Mouse (Mus musculus): ENCODE data around the gene Emilin2. TPM values are rescaled to one million over a fixed set of nuclear protein-coding genes. Genes with fewer than 3 reads are reported as not detected.
"Not testable (repeated sequence)": the region's sequence is repeated elsewhere in the genome, so short reads cannot be mapped to it uniquely, and the experiment has no call there.

Gene Emilin2
- 9.2 and 9.4 TPM in 2 replicates for total RNA-seq (2021)
- long read RNA-seq, experiment 1, transcript Emilin2-203 (8 exons, 3,939 nt): major isoform, 5 of 9 reads
- long read RNA-seq, experiment 1, partial matches to known transcripts: 3 of 9 reads
- long read RNA-seq, experiment 1, other reads (novel, unspliced or antisense): 0 of 9 reads
- long read RNA-seq, experiment 2, partial matches to known transcripts: 0 of 4 reads
- long read RNA-seq, experiment 2, other reads (novel, unspliced or antisense): 2 of 4 reads

DNA sequence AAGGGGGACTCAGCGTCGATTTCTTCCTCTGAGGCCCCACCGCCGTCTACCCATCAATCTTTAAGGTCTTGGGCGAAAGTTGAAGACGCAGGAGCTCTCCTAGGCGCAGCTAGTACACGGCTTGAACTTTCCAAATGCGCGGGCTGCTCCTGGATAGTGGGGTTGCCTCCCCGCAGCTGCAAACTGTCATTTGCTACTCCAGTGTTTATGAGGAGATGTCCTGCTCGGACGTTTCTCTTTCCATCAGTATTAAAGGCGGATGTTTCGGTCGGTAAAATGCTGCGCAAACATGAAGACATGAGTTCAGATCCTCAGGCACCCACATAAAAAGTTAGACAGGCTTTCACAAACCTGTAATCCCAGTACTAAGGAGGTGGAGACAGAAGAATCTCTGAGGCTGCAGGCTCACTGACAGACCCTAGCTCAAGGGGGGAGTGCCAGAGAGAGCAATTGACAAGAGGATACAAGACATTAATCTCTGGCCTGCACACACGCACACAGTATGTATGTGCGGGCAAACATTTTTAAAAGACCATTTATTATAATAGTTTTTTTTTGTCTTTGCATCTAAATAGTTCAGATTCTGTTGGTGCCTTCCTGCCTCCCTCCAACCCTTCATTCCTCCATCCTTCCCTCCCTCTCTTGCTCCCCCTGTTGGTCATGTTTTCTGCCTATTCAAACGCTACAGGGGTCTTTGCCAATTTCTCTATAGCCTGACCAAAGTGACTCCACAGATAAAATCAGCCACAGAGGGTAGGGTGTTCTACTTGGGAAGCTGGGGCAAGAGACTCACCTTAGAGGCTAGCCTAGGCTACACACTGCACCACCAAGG lies at the start of gene Emilin2:
Emilin2 (minus strand) TSS at position 639 of the 832 bp plus-strand sequence.
- DNase-seq: peak; percentile 68

DNA sequence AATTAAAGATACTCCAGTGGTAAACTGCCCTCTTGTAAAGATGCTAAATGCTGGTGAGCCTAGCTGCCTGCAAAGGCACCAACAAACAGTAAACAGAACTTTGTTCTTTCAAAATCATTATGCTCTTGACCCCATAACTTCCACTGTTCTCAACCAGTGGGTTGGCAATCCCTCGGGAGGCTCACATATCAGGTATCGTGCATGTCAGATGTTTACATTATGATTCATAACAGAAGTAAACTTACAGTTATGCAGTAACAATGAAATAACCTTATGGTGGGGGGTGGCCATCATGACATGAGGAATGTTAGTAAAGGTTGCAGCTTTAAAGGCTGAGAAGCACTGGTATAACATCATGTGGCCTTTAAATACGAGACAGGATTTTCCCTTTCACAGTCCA lies 43.7 kb upstream of the Emilin2 start:
- DNase-seq: no peak

DNA sequence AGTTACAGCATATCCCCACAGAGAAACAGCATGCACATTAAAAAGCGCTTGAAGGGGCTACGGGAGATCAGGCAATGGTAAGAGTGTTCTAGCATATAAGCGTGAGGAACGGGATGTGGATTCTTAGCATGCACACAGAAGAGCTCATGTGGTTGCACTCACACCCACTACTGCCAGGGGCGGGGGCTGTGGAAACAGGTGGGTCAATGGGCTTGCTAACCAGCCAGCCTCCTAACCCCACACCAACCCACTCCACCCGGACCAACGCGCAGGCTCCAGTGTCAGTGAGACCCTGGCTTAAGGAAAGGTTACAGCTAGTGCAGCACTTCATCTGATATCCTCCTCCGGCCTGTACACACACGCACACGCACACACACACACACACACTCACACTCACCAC lies 42.4 kb upstream of the Emilin2 start:
- no peak for DNase-seq

DNA sequence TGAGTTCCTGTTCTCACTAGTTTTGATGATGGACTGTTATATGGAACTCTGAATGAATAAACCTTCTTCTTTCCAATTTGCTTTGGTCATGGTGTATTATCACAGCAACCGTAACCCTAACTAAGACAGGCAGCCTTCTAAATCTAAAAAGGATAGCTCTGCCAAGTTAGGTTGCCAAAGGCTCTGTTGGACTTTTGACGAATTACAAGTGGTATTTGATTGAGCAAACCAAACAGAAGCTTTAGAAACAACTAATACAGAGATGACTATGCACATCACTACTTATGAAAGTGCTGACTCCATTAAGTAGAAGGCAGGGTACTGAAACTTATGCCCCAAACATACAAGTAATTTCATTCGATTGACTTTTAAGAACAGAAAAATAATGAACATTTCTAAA lies 36.4 kb upstream of the Emilin2 start:
- no peak for DNase-seq

DNA sequence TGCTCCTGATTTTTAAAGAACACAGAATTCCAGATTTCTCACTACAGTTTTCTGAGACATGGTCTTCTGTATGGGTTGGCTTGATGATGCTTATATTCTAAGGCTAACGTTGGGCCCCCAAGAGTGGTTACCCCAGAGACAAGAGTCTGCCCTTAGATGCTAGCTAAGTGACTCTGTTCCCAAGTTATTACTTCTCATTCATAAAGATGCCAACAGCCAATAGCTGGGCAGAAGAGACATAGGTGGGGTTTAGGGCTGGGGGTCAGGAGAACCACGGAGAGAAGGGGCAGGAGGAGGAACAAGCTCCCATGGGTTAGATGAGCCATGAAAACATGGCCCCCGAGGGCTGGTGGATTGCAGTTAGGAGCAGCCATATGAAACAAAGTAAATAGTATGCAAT lies 30.2 kb upstream of the Emilin2 start:
- no peak for DNase-seq

DNA sequence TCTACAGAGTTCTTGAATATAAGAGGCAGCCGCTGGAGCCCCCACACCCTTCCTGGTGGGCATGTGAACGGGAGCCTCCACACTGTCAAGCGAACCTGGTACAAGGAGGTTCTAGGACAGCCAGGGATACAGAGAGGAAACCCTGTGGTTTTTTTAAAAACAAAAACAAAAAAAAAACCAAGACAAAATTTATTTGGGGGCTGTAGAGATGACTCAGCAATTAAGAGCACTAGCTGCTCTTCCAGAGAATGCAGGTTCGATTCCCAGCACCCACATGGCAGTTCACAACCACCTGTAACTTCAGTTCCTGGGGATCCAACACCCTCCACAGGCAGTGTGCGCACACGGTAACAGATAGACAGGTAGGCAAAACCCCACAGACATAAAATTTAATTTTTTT lies 26.8 kb upstream of the Emilin2 start:
- no peak for DNase-seq

DNA sequence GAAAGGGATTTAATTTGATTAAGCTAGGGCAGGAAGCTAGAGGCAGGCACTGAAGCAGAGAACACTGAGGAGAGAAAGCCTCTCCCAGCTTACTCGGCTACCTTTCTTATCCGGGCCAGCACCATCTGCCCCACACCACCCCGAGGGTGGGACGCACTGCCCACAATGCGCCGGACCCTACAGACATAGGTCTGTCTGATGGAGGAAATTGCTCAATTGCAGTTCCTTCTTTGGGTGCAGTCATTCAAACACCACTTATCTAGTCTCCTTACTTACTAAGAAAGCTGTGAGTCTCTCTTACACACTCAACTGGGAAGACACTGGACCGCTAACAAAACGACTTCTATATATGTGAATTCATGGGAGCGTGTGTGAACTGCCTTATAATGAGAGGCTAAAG lies 25.8 kb upstream of the Emilin2 start:
- no peak for DNase-seq

DNA sequence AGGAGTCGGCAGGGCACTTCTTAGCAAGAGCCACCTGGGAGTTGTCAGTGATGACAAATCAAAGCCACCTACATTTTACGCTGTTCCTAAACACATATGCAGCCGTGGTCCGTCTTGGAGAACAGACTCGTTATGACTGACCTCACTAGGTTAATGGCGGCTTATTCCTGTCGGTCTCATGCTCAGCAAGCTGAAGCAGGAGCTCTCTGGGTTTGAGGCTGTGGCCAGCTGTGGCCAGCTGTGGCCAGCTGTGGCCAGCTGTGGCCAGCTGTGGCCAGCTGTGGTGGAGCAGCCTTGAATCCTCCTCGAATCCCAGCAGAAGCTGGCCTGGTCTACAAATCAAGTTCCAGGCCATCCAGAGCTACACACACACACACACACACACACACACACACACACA lies 24.6 kb upstream of the Emilin2 start:
- no peak for DNase-seq

DNA sequence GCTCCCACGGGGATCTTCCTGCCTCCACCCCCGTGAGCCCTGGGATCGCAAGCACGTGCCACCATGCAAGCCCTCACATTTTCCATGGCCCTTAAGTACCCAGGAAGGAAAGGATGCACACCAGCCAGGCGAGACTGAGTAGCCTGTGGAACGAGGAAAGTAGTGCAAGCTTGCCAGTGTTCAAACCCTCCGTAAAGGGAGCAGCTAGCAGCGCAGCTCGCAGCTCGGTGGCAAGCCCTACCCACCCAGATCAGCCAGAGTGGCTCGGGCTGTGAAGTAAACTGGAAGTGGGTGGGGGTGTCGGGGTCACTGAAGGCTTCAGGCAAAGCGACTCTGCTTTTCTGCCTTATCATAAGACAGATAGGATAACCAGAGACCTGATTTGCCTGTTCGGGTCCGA lies 20.5 kb upstream of the Emilin2 start:
- no peak for DNase-seq

DNA sequence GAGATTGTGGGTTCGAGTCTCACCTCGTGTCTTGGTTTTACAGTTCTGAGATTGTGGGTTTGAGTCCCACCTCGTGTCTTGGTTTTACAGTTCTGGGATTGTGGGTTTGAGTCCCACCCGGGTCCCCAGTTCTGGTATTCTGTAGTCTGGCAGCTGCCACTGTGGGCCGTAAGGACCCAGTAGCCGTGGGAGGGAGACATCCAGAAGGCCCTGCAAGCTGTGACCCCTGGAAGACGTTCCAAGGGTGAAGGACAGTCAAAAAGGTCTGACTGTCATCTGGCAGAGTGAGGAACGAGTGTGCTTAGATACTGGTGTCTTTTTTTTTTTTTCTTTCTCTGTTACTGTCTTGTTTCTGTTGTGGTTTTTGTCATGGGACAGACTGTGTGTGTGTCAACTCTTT lies 9.0 kb upstream of the Emilin2 start:
- not testable (repeated sequence) for DNase-seq

DNA sequence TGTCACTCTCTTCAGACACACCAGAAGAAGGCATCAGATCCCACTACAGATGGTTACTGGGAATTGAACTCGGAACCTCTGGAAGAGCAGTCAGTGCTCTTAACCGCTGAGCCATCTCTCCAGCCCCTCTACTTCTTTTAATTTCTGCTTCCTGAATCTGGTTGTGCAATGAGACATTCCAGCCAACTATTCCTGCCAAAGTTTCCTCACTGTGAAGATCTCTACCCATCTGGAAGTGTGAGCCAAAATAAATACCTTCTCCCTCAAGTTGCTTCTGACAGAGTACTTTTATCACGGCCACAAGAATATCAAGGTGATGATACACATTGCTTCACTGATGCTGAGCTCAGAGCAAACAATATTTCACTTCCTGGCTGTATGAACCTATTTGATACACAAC lies 7.6 kb upstream of the Emilin2 start:
- DNase-seq: no peak

DNA sequence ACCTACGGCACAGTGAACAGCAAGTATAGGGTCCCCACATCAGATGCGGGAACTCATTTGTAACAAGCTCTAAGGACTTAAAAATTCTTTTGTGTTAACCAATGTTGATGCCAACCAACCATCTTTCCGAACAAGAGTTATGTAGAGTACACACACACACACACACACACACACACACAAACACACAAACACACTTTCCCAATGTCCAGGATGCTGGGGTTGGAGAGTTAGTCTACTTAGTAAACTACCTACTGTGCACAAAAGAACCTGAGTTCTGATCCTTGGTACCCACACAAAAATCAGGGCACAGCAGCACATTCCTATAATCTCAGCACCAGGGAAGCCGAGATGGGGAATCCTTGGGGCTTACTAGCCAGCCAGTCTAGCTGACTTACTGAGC lies 5.8 kb upstream of the Emilin2 start:
- DNase-seq: no peak

DNA sequence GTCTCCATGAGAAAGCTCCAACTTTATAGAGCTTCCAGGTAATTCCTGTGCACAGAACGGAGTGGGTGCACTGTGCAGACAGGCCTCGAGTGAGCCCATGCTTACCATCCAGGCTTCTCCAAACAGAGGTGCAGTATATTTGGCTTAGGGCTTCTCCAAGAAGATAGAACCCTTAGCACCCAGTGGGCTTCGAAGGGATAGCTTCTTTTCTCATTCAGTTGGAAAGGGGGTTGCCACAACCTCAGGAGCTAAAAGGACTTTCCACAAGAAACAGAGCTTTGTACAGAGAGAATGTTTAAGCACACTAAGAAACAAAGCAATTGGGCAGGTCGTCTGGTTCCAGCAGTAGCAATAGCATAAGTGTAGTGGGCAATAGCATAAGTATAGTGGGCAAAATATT lies 2.5 kb upstream of the Emilin2 start:
- DNase-seq: no peak

DNA sequence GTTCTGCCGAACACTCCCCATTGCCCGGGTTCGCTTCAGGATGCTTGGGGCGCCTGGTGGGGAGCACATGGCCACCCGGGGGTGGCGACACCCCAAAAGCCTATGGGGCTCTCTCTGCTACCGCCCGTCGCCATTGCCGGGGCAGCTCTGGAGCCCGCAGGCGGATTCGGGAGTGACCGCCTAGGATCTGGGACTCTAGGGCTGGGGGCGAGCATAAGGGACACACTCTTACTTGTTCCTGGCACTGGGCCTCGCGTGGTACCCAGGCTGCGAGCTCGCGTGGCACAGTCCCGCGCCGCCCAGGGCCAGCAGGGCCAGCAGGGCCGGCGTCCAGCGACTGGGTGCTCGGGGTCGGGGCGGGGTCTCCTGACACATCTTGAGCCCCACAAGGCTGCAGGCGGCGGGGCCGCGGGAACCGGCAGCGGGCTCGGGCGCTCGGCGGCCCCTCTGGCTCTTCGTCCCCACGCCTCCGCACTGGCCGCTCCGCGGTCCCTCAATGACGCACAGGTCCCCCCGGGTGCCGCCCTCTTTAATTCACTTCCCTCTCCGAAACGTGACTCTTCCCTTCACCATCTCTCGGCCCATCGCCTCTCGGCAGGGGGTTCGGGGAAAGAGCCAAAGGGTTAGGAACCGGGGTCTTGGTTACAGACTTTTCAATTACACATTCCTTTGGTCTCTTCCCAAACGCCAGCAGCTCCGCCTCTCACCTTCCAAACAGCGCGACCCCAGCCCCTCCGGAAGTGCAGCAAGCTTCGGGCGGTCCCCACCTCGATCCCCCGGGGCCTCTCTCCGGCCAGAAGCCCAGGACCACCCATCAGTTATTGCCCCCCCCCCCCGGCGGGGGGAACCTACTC lies 1.1 kb downstream of the Emilin2 start:
- peak; percentile 50 for DNase-seq

DNA sequence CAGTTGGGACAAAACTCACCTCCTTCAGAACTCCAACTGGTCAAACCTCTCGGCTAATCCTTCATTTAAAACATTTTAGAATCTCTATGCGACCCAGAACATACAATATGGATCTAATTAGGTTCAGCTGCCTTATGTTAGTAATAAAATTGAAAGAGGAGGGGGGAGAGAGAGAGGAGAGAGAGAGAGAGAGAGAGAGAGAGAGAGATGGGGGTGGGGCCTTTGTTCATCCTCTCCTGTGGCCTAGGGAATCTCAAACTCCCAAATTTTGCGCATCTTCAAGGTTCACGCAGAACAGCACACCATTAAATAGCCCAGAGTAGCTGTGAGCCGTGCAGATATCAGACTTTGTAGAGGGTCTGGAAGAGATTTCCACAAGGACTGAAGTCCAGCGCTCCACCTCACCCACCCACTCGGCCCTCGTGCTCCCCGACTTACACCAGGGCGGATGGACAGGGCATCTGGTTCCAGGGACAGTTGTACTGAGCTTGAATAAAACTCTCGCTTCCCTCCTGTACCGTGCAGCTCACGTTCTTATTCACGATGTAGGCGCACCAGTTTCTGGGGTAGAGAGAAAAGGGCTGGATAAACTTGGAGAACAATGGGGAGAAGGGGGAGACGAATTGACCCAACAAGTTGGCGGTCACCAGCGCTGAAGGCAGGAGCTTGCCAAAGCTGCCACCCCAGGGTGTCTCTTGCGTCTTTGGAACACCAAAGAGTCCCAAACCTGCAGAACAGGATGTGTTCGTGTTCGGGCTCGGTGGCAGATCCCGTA lies 1.9 kb downstream of the Emilin2 start:
- no peak for DNase-seq

DNA sequence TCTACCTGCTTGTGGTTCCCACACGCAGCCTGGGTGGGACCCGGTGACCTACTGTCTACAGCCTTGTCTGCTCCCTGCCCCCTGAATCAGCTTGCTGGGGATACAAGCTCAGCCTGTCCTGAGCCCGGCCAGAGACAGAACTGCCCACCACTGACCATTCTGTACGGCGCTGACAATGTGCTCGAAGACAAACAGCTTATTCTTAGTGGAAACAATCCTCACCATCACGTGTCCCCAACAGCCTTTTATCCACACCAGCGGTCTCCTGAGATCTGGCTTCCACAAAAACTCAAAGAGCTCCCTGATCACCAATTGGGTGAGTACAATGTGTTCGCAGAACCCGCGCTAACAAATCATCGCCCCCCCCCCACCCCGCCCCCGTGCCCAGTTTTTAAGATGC lies 2.6 kb downstream of the Emilin2 start:
- DNase-seq: no peak

DNA sequence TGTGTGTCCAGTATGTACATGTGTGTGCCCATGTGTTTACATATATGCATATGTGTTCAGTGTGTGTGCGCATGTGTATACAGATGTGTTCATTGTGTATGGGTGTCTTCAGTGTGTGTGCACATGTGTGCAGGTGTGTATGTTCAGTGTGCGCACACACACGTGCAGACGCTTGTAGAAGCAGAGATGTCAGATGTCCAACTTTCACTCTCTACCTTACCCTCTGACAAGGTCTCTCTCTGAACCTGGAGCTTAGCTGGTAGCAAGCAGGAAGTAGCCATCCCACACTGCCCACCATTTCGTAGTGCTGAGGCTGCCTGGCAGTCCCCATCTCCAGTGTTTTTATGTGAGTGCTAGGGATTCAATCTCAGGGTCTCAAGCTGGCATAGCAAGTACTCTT lies 3.5 kb downstream of the Emilin2 start:
- DNase-seq: no peak

DNA sequence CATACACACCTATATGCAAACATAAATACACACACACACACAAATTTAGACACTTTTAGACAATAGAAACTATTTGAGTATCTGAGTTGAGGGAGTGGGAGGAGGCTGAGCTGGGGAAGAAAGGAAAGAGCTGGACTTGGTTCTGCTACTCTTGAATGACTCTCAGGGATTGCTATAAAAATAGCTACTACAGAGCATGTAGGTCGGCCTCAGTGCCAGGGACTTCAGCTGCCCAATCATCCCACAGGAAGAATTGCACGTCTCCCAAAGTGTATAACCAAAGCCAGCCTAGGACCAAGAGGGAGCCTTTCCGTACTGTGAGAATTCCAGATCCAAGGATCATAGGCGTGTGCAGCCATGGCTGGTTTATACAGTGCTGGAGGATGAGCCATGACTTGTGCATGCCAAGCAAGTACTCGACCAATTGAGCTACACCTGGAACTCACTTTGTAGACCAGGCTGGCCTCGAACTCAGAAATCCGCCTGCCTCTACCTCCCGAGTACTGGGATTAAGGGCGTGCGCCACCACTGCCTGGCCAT lies 4.5 kb downstream of the Emilin2 start:
- no peak for DNase-seq

DNA sequence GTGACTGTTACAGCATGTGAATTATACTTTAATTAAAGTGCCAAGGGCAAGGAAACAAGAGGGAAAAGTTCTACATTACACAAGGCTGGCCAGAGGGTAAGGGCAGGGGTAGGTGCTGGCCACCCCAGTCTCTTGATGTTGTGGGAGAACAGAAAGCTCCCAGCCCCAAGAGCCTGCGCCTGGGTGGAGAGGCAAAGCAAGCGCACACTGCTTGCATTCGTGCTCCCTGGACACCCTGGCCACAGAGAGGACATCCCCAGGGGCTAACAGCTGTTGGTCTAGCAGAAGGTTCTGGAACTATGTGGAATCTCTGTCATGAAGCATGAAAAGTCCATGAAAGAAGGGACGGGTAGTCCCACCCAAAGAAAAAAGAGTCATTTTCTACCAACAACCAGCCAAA lies 5.1 kb downstream of the Emilin2 start:
- no peak for DNase-seq

DNA sequence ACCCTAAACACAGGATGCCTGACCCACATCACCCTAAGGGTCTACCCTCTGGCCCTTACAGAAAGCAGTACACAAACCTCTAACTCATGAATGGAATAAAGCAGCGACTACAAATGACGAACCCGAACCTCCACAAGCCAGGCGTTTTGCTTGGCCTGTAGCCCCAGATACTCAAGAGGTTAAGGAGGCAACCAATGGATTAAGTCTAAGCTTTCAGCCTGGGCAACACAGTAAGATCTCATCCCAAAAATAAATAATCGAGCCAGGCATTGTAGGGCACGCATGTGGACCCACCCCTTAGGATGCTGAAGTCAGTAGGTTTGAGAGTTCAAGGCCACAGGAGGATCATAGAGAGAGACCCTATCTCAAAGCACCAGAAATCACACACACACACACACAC lies 5.7 kb downstream of the Emilin2 start:
- DNase-seq: no peak

DNA sequence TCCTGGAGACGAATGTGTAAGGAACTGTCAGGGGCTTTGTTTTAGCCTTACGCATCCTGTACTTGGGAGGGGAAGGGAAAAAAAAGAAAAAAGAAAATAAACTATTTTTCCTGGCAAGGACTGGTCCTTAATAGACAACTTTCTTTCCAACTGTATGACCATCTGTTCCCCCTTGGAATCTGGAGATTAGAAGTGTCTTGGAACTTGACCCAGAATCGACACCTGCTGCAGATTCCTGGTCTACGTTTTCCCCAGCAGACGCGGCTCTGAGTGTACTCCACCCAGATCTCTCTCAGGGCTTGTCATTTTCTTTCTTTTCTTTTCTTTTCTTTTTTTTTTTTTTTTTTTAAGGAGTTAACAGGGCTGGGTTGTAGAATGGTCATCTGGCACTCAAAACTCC lies 8.3 kb downstream of the Emilin2 start:
- DNase-seq: no peak

DNA sequence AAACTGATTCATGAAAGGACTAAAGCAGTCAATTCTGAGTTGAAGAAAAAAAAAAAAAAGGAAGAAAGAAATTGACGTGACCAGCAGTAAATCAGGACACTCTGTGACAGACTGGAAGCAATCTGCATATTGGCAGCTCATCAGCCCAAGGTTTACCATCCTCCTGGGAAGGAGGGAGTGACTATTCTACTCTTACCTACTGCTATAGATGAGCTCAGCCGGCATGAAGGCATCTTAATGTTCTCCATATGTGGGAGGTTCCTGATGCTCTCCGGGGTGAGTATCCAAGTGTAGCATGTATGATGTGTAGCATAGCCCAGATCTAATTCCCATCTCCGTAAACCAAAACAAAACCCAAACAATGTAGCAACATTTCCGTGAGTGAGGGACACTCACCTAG lies 10.4 kb downstream of the Emilin2 start:
- DNase-seq: no peak

Data from adrenal gland, postnatal 14 days (tissue).